Mouse (Mus musculus) common myeloid progenitor, adult 5-6 weeks (primary cell): Measurements from ENCODE around the gene Spsb1. TPM values are rescaled to one million over a fixed set of nuclear protein-coding genes. Genes with fewer than 3 reads are reported as not detected.

Source experiments
- ATAC-seq: replicated peaks from 2 replicates; pipeline ENCODE4 v1.8.0; 2016; ENCODE audit warnings: low read depth, mild to moderate bottlenecking, moderate TSS enrichment, inconsistent platforms; ENCODE audit not compliant: poor library complexity, severe bottlenecking
- total RNA-seq: library from RNA; stranded (forward); fragments of 200-1000, 187-1606 nt; gene quantifications from 2 replicates; pipeline ENCODE4 v1.2.3, GENCODE M21; 2017

Spsb1 gene
- total RNA-seq = not detected in 2 replicates

DNA sequence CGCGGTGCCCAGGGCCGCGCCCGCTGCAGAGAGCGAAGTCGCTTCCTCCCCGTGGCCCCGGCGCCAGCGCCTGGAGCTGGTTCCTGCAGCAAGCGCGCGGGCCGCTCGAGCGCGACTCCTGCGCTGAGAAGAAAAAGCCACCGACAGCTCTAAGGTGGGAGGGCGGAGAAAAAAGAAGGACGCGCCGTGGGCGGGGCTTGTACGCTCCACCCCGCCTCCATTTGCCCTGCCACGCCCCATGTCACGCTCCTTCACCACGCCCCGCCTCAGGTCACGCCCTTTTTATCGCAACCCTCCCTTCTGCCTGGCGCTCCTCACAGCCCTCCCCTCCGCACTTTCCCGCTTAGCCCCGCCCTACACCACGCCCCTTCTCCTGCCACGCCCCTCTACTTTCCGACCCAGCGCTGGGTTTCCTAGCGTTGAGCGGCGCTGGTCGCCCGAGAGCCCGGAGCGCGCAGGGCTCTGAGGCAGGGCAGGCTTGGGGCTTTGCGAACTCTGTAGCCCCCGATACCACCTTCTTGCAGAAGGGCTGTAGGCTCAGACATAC, at the start of gene Spsb1:
Spsb1 (minus strand) TSS at position 151 of the 547 bp plus-strand sequence.
- ATAC-seq = peak; percentile 92

DNA sequence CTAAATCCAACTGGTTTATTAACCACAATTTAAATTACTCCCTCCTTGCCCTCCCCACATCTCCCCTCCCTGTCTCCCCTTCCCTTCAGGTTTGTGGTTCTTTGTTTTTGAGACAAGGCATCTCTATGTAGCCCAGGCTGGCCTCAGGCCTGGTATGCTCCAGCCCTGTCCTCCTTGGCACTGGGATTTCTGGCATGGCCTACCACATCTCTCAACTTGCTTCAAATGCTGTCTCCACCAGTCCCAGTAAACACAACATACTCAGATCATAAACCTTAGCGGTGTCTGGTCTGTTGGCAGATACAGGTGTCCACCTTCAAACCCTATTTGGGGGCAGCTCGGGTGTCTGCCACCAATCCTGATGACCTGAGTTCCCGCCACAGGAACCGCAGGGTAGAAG, 48.8 kb upstream of the Spsb1 start:
- ATAC-seq = no peak

DNA sequence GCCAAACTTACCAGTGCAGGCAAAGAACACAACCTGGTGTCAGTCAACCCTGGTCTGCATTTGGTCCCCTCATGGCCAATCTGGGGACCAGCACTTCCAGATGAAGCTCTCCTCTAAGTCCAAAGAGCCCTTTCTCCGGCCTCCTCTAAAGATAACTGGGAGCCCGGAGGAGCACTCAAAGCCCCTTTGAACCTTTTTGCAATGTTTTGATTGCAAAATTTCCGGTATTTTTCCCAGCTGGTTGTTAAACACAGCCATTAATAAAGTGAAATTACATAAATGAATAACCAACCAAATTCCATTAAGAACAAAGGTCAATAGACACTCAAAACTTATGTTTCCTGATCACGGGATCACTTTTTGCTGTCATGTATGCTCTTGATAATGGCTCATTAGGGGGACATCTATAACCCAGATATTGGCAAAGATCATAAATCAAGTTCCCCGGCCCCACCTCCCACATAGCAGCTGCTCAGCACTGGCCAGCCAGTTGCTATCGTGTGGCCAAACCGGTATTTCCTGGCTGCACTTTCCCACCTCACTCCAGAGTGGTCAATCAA, 48.3 kb upstream of the Spsb1 start:
- no peak for ATAC-seq

DNA sequence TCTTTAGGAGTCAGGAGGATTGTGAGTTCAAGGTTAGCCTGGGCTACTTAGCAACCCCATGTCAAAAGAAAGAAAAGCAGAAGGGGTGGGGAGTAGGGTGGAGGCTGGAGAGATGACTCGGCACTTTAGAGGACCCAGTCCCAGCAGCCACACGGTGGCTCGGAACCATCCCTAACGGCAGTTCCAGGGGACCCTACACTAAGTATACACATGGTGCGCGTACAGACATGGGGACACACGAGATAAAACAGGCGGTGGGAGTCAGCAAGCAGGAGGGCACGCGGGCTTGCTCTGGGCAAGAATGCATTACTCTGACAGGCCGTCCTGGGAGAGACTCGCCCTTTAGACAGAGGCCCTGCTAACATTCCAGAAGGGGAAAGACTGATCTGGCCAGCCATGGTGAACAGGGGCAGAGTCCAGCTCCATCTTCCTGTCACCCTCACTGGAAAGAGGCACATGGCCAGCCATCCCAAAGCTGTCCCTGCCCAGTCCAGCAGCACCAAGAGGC, 47.2 kb upstream of the Spsb1 start:
- peak; percentile 73 for ATAC-seq

DNA sequence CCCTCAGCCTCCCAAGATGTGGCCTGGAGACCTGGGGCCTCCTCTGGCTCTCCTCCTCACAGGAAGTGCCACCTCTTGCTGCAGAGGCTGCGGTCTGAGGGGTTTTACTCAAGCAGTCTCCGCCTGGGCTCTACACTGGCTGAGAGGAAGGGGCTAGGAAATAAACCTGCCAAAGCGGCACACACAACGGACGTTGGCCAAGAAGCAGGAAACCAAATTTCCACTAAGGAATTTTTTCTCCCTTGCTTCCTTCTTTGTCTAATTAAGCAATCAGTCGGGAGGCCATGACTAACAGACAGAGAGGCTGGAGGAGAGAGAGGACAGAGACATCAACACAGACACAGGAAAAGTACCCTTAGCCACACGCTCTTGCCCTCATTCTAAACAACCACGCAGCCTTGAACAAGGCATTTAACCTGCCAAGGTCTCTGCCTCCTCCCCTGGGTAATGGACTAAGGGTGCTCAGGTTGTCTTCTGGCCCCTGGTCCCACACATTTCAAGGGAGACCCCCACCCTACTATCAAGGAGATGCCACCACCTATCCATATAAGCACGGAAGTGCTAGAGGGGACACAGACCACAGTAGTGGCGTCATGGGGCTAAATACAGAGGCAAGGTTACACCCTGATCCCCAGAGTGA, 46.5 kb upstream of the Spsb1 start:
- peak; percentile 87 for ATAC-seq

DNA sequence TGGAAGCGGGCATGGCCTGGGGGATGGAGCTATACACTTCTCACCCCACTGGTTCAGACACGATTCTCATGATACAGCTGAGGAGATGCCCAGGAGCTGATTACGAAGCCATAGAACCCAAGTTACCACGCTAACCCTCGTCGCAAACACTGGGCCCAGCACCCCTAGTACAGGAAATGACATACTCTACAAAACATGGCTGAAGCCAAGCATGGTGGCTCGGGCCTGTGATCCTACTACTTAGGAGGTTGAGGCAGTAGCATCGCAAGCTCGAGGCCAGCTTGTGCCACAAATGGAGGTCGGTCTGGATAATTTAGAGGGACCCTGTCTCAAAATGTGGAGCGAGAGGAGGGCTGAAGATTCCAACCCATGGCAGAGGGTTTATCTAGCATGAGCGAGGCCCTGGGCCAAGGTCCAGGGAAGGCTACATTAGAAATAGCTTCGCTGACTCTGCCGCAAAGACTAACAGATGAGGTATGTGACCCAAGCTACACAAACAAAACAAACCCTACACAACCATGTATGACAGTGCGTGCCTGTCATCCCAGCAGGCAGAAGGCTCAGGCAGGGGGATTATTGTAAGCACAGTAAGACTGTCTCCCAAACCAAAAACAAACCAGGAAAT, 45.2 kb upstream of the Spsb1 start:
- ATAC-seq = no peak

- ATAC-seq = no peak
These were observed 44.7 kb upstream of the Spsb1 start for GRCm38 (mm10) chr4:149999510-149999900.

DNA sequence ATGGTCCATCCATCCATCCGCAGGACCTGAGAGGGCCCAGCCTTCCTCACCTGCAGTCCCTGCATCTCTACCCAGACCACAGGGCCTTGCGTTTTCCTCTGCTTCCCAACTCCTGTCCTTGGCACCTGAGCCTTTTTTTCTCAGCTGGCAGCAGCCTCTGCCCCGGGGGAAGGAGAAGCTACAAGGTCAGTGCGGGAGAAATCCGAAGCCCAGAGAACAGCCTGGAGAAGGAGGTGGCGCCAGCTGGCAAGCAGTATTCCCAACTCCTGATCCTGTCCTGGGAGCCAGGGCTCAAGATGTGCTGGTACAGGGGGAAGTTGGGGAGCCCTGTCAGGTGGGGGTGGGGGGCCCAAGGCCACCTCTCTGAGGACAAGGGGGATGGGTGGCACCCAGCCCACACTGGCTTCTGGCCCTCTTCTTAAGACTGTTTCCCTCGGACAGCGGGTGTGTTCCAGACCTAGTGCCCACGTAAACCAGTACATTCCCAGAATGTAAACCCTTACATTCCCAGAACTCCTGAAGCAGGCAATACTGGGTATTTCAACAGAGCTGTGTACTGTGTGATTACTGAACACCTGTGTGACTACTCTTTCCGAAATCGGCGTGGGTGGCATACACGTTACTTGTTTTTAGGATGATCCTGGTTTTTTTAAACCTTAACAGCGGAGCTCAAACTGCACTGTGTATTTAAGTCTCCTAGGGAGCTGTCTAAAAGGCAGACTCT, 44.1 kb upstream of the Spsb1 start:
- no peak for ATAC-seq

GRCm38 (mm10) chr4:149997999-149998398, 43.2 kb upstream of the Spsb1 start:
- ATAC-seq = no peak

- no peak for ATAC-seq
These were observed 41.6 kb upstream of the Spsb1 start for GRCm38 (mm10) chr4:149996440-149996839.

DNA sequence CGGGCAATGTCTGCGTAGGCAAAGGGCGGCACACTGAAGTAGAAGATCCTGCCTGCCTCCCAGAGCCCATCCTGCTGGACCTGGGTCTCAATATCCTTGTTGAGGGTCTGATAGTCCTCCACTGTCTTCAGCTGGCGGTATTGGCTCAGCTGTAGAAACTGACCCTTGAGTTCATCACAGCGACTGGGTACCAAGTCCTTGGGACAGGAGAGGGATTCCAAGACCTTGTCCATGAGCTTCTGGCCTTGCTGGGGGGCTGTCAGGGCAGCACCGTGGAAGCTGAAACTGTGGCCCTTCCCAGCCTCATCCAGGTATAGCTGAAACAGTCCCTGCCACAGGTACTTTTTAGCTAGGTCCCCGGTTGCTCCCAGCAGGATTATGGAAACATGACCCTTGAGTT, 41.1 kb upstream of the Spsb1 start:
- ATAC-seq = no peak

GRCm38 (mm10) chr4:149994218-149994617, 39.4 kb upstream of the Spsb1 start:
- no peak for ATAC-seq

GRCm38 (mm10) chr4:149992670-149993032, 37.8 kb upstream of the Spsb1 start:
- no peak for ATAC-seq

GRCm38 (mm10) chr4:149991755-149992669, 37.2 kb upstream of the Spsb1 start:
- no peak for ATAC-seq

GRCm38 (mm10) chr4:149990954-149991633, 36.3 kb upstream of the Spsb1 start:
- no peak for ATAC-seq

- no peak for ATAC-seq
These were observed 35.5 kb upstream of the Spsb1 start for GRCm38 (mm10) chr4:149990212-149990953.

- peak; percentile 91 for ATAC-seq
These were observed 34.2 kb upstream of the Spsb1 start for GRCm38 (mm10) chr4:149988931-149989556.

GRCm38 (mm10) chr4:149988301-149988700, 33.5 kb upstream of the Spsb1 start:
- ATAC-seq = no peak
